Mouse (Mus musculus): ENCODE data around the gene Rab17.

Gene Rab17

GRCm38 (mm10) chr1:90995916-90996315, 26.5 kb upstream of the Rab17 start:
- DNase-seq (ENCODE audit: low spot score in 2 of 2), result no peak

GRCm38 (mm10) chr1:90981346-90981745, 11.9 kb upstream of the Rab17 start:
- DNase-seq (ENCODE audit: low spot score in 2 of 2), result no peak

GRCm38 (mm10) chr1:90980638-90981330, 11.3 kb upstream of the Rab17 start:
- DNase-seq (ENCODE audit: low spot score in 2 of 2), result no peak

GRCm38 (mm10) chr1:90975960-90976359, 6.5 kb upstream of the Rab17 start:
- no peak for DNase-seq (ENCODE audit: low spot score in 2 of 2)

- DNase-seq (ENCODE audit: low spot score in 2 of 2), result peak; percentile 43 to 72
These were observed 5.6 kb upstream of the Rab17 start for GRCm38 (mm10) chr1:90974906-90975649.

GRCm38 (mm10) chr1:90973574-90973911, 4.1 kb upstream of the Rab17 start:
- no peak for DNase-seq (ENCODE audit: low spot score in 2 of 2)

- DNase-seq (ENCODE audit: low spot score in 2 of 2), result peak; percentile 61 to 96
These were observed 3.6 kb upstream of the Rab17 start for GRCm38 (mm10) chr1:90972911-90973573.

- DNase-seq (ENCODE audit: low spot score in 2 of 2), result no peak
These were observed 475 bp upstream of the Rab17 start for GRCm38 (mm10) chr1:90969881-90970390.

- DNase-seq (ENCODE audit: low spot score in 2 of 2), result no peak
These were observed 812 bp downstream of the Rab17 start for GRCm38 (mm10) chr1:90968649-90969048.

GRCm38 (mm10) chr1:90967583-90967982, 1.9 kb downstream of the Rab17 start:
- no peak for DNase-seq (ENCODE audit: low spot score in 2 of 2)

- DNase-seq (ENCODE audit: low spot score in 2 of 2), result no peak
These were observed 6.5 kb downstream of the Rab17 start for GRCm38 (mm10) chr1:90962994-90963393.

GRCm38 (mm10) chr1:90962526-90962925, 6.9 kb downstream of the Rab17 start:
- DNase-seq (ENCODE audit: low spot score in 2 of 2), result no peak

GRCm38 (mm10) chr1:90956245-90957096, 13.0 kb downstream of the Rab17 start:
- peak in 1 of 2 experiments; percentile 76 for DNase-seq (ENCODE audit: low spot score in 2 of 2)

GRCm38 (mm10) chr1:90953688-90954087, 15.8 kb downstream of the Rab17 start:
- no peak for DNase-seq (ENCODE audit: low spot score in 2 of 2)

GRCm38 (mm10) chr1:90952808-90953207, 16.7 kb downstream of the Rab17 start, which contains the start of gene Prlh:
TSS of gene Prlh (plus strand) at chr1:90953108.
- no peak for DNase-seq (ENCODE audit: low spot score in 2 of 2)

- no peak for DNase-seq (ENCODE audit: low spot score in 2 of 2)
These were observed 17.8 kb downstream of the Rab17 start for GRCm38 (mm10) chr1:90951670-90952069.

- no peak for DNase-seq (ENCODE audit: low spot score in 2 of 2)
These were observed 20.2 kb downstream of the Rab17 start for GRCm38 (mm10) chr1:90949309-90949708.

- DNase-seq (ENCODE audit: low spot score in 2 of 2), result no peak
These were observed 22.2 kb downstream of the Rab17 start for GRCm38 (mm10) chr1:90947252-90947651.

GRCm38 (mm10) chr1:90945171-90945570, 24.3 kb downstream of the Rab17 start:
- no peak for DNase-seq (ENCODE audit: low spot score in 2 of 2)

GRCm38 (mm10) chr1:90939980-90940379, 29.5 kb downstream of the Rab17 start:
- no peak for DNase-seq (ENCODE audit: low spot score in 2 of 2)

- no peak for DNase-seq (ENCODE audit: low spot score in 2 of 2)
These were observed 32.5 kb downstream of the Rab17 start for GRCm38 (mm10) chr1:90936990-90937389.

GRCm38 (mm10) chr1:90933001-90933400, 36.5 kb downstream of the Rab17 start:
- DNase-seq (ENCODE audit: low spot score in 2 of 2), result no peak

Data from left cerebral cortex, adult 9 months (tissue).